Mouse (Mus musculus) embryonic facial prominence, embryonic 14.5 days (tissue): ENCODE results near the gene Atp13a3. TPM values are rescaled to one million over a fixed set of nuclear protein-coding genes. Genes with fewer than 3 reads are reported as not detected.
"Not testable (repeated sequence)": the region's sequence is repeated elsewhere in the genome, so short reads cannot be mapped to it uniquely, and the experiment has no call there.

Experiments used
- ATAC-seq: fragments of 200-750 bp; cut with Nextera tagmentation; 2 replicates; pipeline ENCODE4 v1.8.0; 2017; ENCODE audit warnings: low read depth, moderate number of reproducible peaks, moderate TSS enrichment
- DNase-seq: peaks from one replicate; pipeline ENCODE4 v3.0.0-alpha.2; 2015; ENCODE audit warnings: low spot score
- H3K27ac ChIP-seq: fragments of 300-500 bp; sonication (generic); replicated peaks from 2 replicates; pipeline ENCODE4 v1.5.1; 2014; ENCODE audit warnings: low read depth, mild to moderate bottlenecking, low read length, moderate library complexity
- H3K27me3 ChIP-seq: fragments of 300-500 bp; sonication (generic); replicated peaks from 2 replicates; pipeline ENCODE4 v1.6.1; 2014; ENCODE audit warnings: low read length; ENCODE audit not compliant: control insufficient read depth, insufficient read depth
- H3K36me3 ChIP-seq: fragments of 300-500 bp; sonication (generic); 2 replicates; pipeline ENCODE4 v1.6.1; 2014; ENCODE audit warnings: low read length, mixed read lengths; ENCODE audit not compliant: control insufficient read depth, insufficient read depth
- H3K4me1 ChIP-seq: fragments of 300-500 bp; sonication (generic); 2 replicates; pipeline ENCODE4 v1.6.1; 2014; ENCODE audit warnings: antibody characterized with exemption, low read length; ENCODE audit not compliant: control insufficient read depth, insufficient read depth
- H3K4me2 ChIP-seq: fragments of 300-500 bp; sonication (generic); 2 replicates; pipeline ENCODE4 v1.6.1; 2014; ENCODE audit warnings: low read depth, mild to moderate bottlenecking, low read length, moderate library complexity, mixed read lengths
- H3K4me3 ChIP-seq: fragments of 300-500 bp; sonication (generic); 2 replicates; pipeline ENCODE4 v1.5.1; 2014; ENCODE audit warnings: low read depth, mild to moderate bottlenecking, low read length
- H3K9ac ChIP-seq: fragments of 300-500 bp; sonication (generic); 2 replicates; pipeline ENCODE4 v1.6.1; 2014; ENCODE audit warnings: low read depth, mild to moderate bottlenecking, low read length, moderate library complexity, mixed read lengths
- H3K9me3 ChIP-seq: fragments of 300-500 bp; sonication (generic); 2 replicates; pipeline ENCODE4 v1.6.1; 2016; ENCODE audit warnings: low read length; ENCODE audit not compliant: control insufficient read depth
- WGBS: fragments of 180-500 bp; shearing (Covaris S2); extraction: QIAGEN DNeasy Blood & Tissue Kit; methylation state at CpG from one replicate; pipeline ENCODE4 v1.1.7; 2014; 5-methylcytosine and 5-hydroxymethylcytosine counted together
- polyA plus RNA-seq: library from polyadenylated mRNA; unstranded; fragments of >200 nt; fragmentation: Nextera tagmentation; extraction: Ambion mirVana; gene quantifications from 2 replicates; pipeline ENCODE4 v1.2.1, GENCODE M21; 2014

The Atp13a3 gene
- polyA plus RNA-seq, 1 experiment from 2014 or later, result 20.0 TPM

- no peak for DNase-seq
- Histone ChIP-seq H3K4me1 (peaks cover 18% of the 10 kb centered on the region), H3K4me3 (peak overlapping the region; percentile 97), H3K9ac (peak overlapping the region; percentile 94), H3K36me3 (peaks cover 7% of the 10 kb centered on the region), H3K9me3 (peaks cover 3% of the 10 kb centered on the region; the same call in 1 of the 2 replicates), H3K4me2 (peak overlapping the region; percentile 82), H3K27me3 (no peaks in the 10 kb centered on the region), H3K27ac (peak overlapping the region; percentile 79; the same call in 1 of the 2 replicates)
- 0% methylated on average over 30 of the region's 49 CpGs for WGBS
- peak; percentile 57 for ATAC-seq
Observed at GRCm38 (mm10) chr16:30387871-30388460, 17.8 kb downstream of the Atp13a3 start.

GRCm38 (mm10) chr16:30386911-30387439 is 18.8 kb downstream of the Atp13a3 start:
- Histone ChIP-seq H3K4me3 (peak overlapping the region; percentile 97), H3K4me2 (peak overlapping the region; percentile 82), H3K27ac (no peak overlapping the region), H3K4me1 (peaks cover 18% of the 10 kb centered on the region), H3K9ac (no peak overlapping the region; the same call in 1 of the 2 replicates), H3K27me3 (no peaks in the 10 kb centered on the region), H3K9me3 (no peaks in the 10 kb centered on the region), H3K36me3 (peaks cover 16% of the 10 kb centered on the region)
- ATAC-seq, result no peak
- DNase-seq, result no peak
- 61% methylated on average over 8 of the region's 8 CpGs for WGBS

GRCm38 (mm10) chr16:30385531-30385930 is 20.2 kb downstream of the Atp13a3 start:
- WGBS, result 96% methylated on average over 1 of the region's 1 CpGs
- DNase-seq, result no peak
- H3K9me3 ChIP-seq, result no peaks in the 10 kb centered on the region
- no peak overlapping the region for H3K4me2 ChIP-seq
- no peak for ATAC-seq
- no peak overlapping the region for H3K4me3 ChIP-seq
- H3K4me1 ChIP-seq, result peaks cover 18% of the 10 kb centered on the region
- no peak overlapping the region for H3K9ac ChIP-seq
- H3K27ac ChIP-seq, result no peak overlapping the region
- H3K36me3 ChIP-seq, result peaks cover 16% of the 10 kb centered on the region
- no peaks in the 10 kb centered on the region for H3K27me3 ChIP-seq

GRCm38 (mm10) chr16:30376237-30376636 is 29.5 kb downstream of the Atp13a3 start:
- H3K4me2 ChIP-seq, result no peak overlapping the region
- 81% methylated on average over 3 of the region's 3 CpGs for WGBS
- no peak overlapping the region for H3K27ac ChIP-seq
- H3K4me1 ChIP-seq, result no peaks in the 10 kb centered on the region
- no peak overlapping the region for H3K9ac ChIP-seq
- H3K9me3 ChIP-seq, result no peaks in the 10 kb centered on the region
- peaks cover 10% of the 10 kb centered on the region; the same call in 1 of the 2 replicates for H3K36me3 ChIP-seq
- DNase-seq, result no peak
- H3K27me3 ChIP-seq, result no peaks in the 10 kb centered on the region
- no peak for ATAC-seq
- no peak overlapping the region for H3K4me3 ChIP-seq

GRCm38 (mm10) chr16:30374927-30375326 is 30.8 kb downstream of the Atp13a3 start:
- 82% methylated on average over 3 of the region's 3 CpGs for WGBS
- Histone ChIP-seq H3K4me3 (no peak overlapping the region), H3K36me3 (peaks cover 6% of the 10 kb centered on the region; the same call in 1 of the 2 replicates), H3K9me3 (no peaks in the 10 kb centered on the region), H3K4me2 (no peak overlapping the region), H3K4me1 (no peaks in the 10 kb centered on the region), H3K27me3 (no peaks in the 10 kb centered on the region), H3K27ac (no peak overlapping the region), H3K9ac (no peak overlapping the region)
- ATAC-seq (no peak), DNase-seq (no peak)

- Histone ChIP-seq H3K36me3 (0 out of 2 replicates have a peak, but pooled peaks cover 4% of the 10 kb centered on the region), H3K4me1 (no peaks in the 10 kb centered on the region), H3K9ac (no peak overlapping the region), H3K9me3 (no peaks in the 10 kb centered on the region), H3K27me3 (no peaks in the 10 kb centered on the region), H3K4me3 (no peak overlapping the region), H3K27ac (no peak overlapping the region), H3K4me2 (no peak overlapping the region)
- 61% methylated on average over 3 of the region's 3 CpGs for WGBS
- ATAC-seq (no peak), DNase-seq (peak; percentile 70)
Observed at GRCm38 (mm10) chr16:30374266-30374665, 31.5 kb downstream of the Atp13a3 start.

GRCm38 (mm10) chr16:30373286-30373685 is 32.5 kb downstream of the Atp13a3 start:
- DNase-seq, H3K9me3 ChIP-seq, H3K4me1 ChIP-seq, H3K4me3 ChIP-seq, H3K9ac ChIP-seq, H3K36me3 ChIP-seq, H3K27me3 ChIP-seq, ATAC-seq, H3K27ac ChIP-seq, H3K4me2 ChIP-seq: not testable (repeated sequence)
- 96% methylated on average over 4 of the region's 4 CpGs for WGBS

GRCm38 (mm10) chr16:30367395-30367794 is 38.4 kb downstream of the Atp13a3 start:
- DNase-seq (no peak), ATAC-seq (no peak)
- Histone ChIP-seq H3K9ac (no peak overlapping the region), H3K4me3 (no peak overlapping the region), H3K4me2 (no peak overlapping the region), H3K9me3 (no peaks in the 10 kb centered on the region), H3K4me1 (no peaks in the 10 kb centered on the region), H3K36me3 (peaks cover 4% of the 10 kb centered on the region; the same call in 1 of the 2 replicates), H3K27ac (no peak overlapping the region), H3K27me3 (no peaks in the 10 kb centered on the region)
- WGBS, result 79% methylated on average over 2 of the region's 2 CpGs

GRCm38 (mm10) chr16:30364604-30365003 is 41.2 kb downstream of the Atp13a3 start:
- Histone ChIP-seq H3K4me1 (no peaks in the 10 kb centered on the region), H3K27me3 (no peaks in the 10 kb centered on the region), H3K4me3 (no peak overlapping the region), H3K9me3 (no peaks in the 10 kb centered on the region), H3K27ac (no peak overlapping the region), H3K36me3 (peaks cover 7% of the 10 kb centered on the region; the same call in 1 of the 2 replicates), H3K9ac (no peak overlapping the region), H3K4me2 (no peak overlapping the region)
- no peak for DNase-seq
- 92% methylated on average over 6 of the region's 6 CpGs for WGBS
- no peak for ATAC-seq
